Mouse (Mus musculus) G1E (cell line): ENCODE results near the gene Ppp1r15b.

Experiments
- CTCF ChIP-seq: IDR thresholded peaks from 2 replicates; pipeline ENCODE4 v1.5.1; 2012; ENCODE audit warnings: low read depth, low read length, inconsistent platforms, mixed read lengths
- GATA2 ChIP-seq: IDR thresholded peaks from 2 replicates; pipeline ENCODE4 v1.6.1; 2012; ENCODE audit warnings: low read depth, low read length, inconsistent platforms, borderline replicate concordance

GRCm38 (mm10) chr1:133126365-133126740 lies 4.6 kb upstream of the Ppp1r15b start:
- TF ChIP-seq CTCF (no peak), GATA2 (no peak)
